8 mouse cellular contexts compared by ENCODE assay signal in genomic region chr9:123457603-123458002, GRCm38 (mm10). TPM values are rescaled to one million over a fixed set of nuclear protein-coding genes. Genes with fewer than 3 reads are reported as not detected.
A peak's percentile ranks its signal among the peaks of the same experiment; 100 is the strongest.
DNase-seq lines count a peak whose midpoint lies in the region; ATAC-seq and TF ChIP-seq lines count a peak whose summit lies in the region.

No protein-coding gene starts in this region.

- no peaks in the 10 kb centered on the region for H3K9me3 ChIP-seq in intestine, embryonic 14.5 days (ENCODE audit: control insufficient read depth, low read length)
- H3K9me3 ChIP-seq in intestine, embryonic 15.5 days, result no peaks in the 10 kb centered on the region
- no peaks in the 10 kb centered on the region for H3K9me3 ChIP-seq in heart, embryonic 16.5 days (replicated peaks; ENCODE audit: control insufficient read depth, low read length)
- H3K9me3 ChIP-seq in lung, postnatal 0 days (ENCODE audit: low read length), result no peaks in the 10 kb centered on the region

- intact Hi-C loops in gastrocnemius, postnatal 36 days (cut with DNase I), result loop anchor here (5.0 kb wide), 1 partner anchor 200 kb away; no protein-coding TSS in a partner anchor

- no peak overlapping the region for H3K4me3 ChIP-seq in intestine, embryonic 14.5 days (ENCODE audit: low read depth, low read length)
- H3K4me3 ChIP-seq in intestine, embryonic 15.5 days (replicated peaks), result no peak overlapping the region
- H3K4me3 ChIP-seq in heart, embryonic 16.5 days (ENCODE audit: low read length), result no peak overlapping the region
- no peak overlapping the region for H3K4me3 ChIP-seq in lung, postnatal 0 days (ENCODE audit: low read depth, low read length)

- no peak for TF ChIP-seq EP300 in lung, postnatal 0 days (IDR thresholded peaks at IDR 0.05)

- no peak overlapping the region for H3K4me2 ChIP-seq in intestine, embryonic 14.5 days (ENCODE audit: low read length)
- H3K4me2 ChIP-seq in intestine, embryonic 15.5 days (replicated peaks), result no peak overlapping the region
- peak overlapping the region; percentile 15; the same call in 1 of the 2 replicates for H3K4me2 ChIP-seq in heart, embryonic 16.5 days (ENCODE audit: low read depth, low read length)
- H3K4me2 ChIP-seq in lung, postnatal 0 days (replicated peaks; ENCODE audit: low read depth, low read length), result no peak overlapping the region

- H3K36me3 ChIP-seq in intestine, embryonic 14.5 days (ENCODE audit: control insufficient read depth, insufficient read depth, low read length), result peaks cover 34% of the 10 kb centered on the region
- H3K36me3 ChIP-seq in intestine, embryonic 15.5 days, result no peaks in the 10 kb centered on the region
- H3K36me3 ChIP-seq in heart, embryonic 16.5 days (ENCODE audit: control insufficient read depth, insufficient read depth), result peaks cover 8% of the 10 kb centered on the region; the same call in 1 of the 2 replicates
- 0 out of 2 replicates have a peak, but pooled peaks cover 3% of the 10 kb centered on the region for H3K36me3 ChIP-seq in lung, postnatal 0 days (ENCODE audit: insufficient read depth, low read length)

- peak overlapping the region; percentile 43; the same call in 1 of the 2 replicates for H3K27ac ChIP-seq in intestine, embryonic 14.5 days (ENCODE audit: low read depth)
- H3K27ac ChIP-seq in intestine, embryonic 15.5 days, result no peak overlapping the region
- peak overlapping the region; percentile 95 for H3K27ac ChIP-seq in heart, embryonic 16.5 days (ENCODE audit: low read length)
- peak overlapping the region; percentile 71 for H3K27ac ChIP-seq in lung, postnatal 0 days (ENCODE audit: low read length)

- 40% methylated on average over 2 of the region's 2 CpGs for WGBS in intestine, embryonic 14.5 days
- WGBS in intestine, embryonic 15.5 days, result 46% methylated on average over 2 of the region's 2 CpGs
- WGBS in heart, embryonic 16.5 days, result 15% methylated on average over 2 of the region's 2 CpGs
- WGBS in lung, postnatal 0 days, result 44% methylated on average over 2 of the region's 2 CpGs

- peaks cover 3% of the 10 kb centered on the region; the same call in 1 of the 2 replicates for H3K4me1 ChIP-seq in intestine, embryonic 14.5 days (replicated peaks; ENCODE audit: control insufficient read depth, insufficient read depth, low read length)
- H3K4me1 ChIP-seq in intestine, embryonic 15.5 days (replicated peaks), result peaks cover 6% of the 10 kb centered on the region
- peaks cover 27% of the 10 kb centered on the region for H3K4me1 ChIP-seq in heart, embryonic 16.5 days (ENCODE audit: control insufficient read depth, insufficient read depth, low read length)
- peaks cover 8% of the 10 kb centered on the region; the same call in 1 of the 2 replicates for H3K4me1 ChIP-seq in lung, postnatal 0 days (ENCODE audit: insufficient read depth, low read depth, low read length)

- no peaks in the 10 kb centered on the region for H3K27me3 ChIP-seq in intestine, embryonic 14.5 days (replicated peaks; ENCODE audit: control insufficient read depth, insufficient read depth, low read length)
- no peaks in the 10 kb centered on the region for H3K27me3 ChIP-seq in intestine, embryonic 15.5 days (replicated peaks)
- H3K27me3 ChIP-seq in heart, embryonic 16.5 days (ENCODE audit: control insufficient read depth, insufficient read depth, low read length), result no peaks in the 10 kb centered on the region
- H3K27me3 ChIP-seq in lung, postnatal 0 days (replicated peaks; ENCODE audit: insufficient read depth, low read length), result no peaks in the 10 kb centered on the region

- no peak for TF ChIP-seq POLR2A in brain, embryonic 14.5 days (IDR thresholded peaks at IDR 0.05; ENCODE audit: borderline replicate concordance, extremely low read depth, insufficient read depth, insufficient read length, poor library complexity, severe bottlenecking)

- no peak for ATAC-seq in intestine, embryonic 14.5 days (replicated peaks; ENCODE audit: low FRiP score, low TSS enrichment, low read depth)
- no peak for ATAC-seq in intestine, embryonic 15.5 days
- ATAC-seq in heart, embryonic 16.5 days (replicated peaks; ENCODE audit: extremely low read depth, insufficient read depth, low FRiP score), result no peak
- no peak for ATAC-seq in lung, postnatal 0 days

- TF ChIP-seq CTCF in brain, embryonic 14.5 days (IDR thresholded peaks at IDR 0.05; ENCODE audit: borderline replicate concordance, extremely low read depth, insufficient read depth, insufficient read length), result peak; percentile 38; the same call in 1 of the 2 replicates
- TF ChIP-seq CTCF in lung, postnatal 0 days (IDR thresholded peaks at IDR 0.05), result peak; percentile 73

- DNase-seq in intestine, embryonic 14.5 days (ENCODE audit: low spot score), result no peak
- DNase-seq in brain, embryonic 14.5 days (ENCODE audit: low read depth), result no peak
- DNase-seq in lung, postnatal 0 days (ENCODE audit: low spot score), result peak; percentile 66
- DNase-seq in layer of hippocampus, postnatal 36 days, result no peak
- no peak for DNase-seq in gastrocnemius, postnatal 36 days
- DNase-seq in thymus, postnatal 0 days (ENCODE audit: low spot score), result no peak

- H3K9ac ChIP-seq in intestine, embryonic 14.5 days (ENCODE audit: low read length), result no peak overlapping the region
- no peak overlapping the region for H3K9ac ChIP-seq in intestine, embryonic 15.5 days
- 0 out of 2 replicates have a peak overlapping the region, but pooled peaks have one; percentile 31 for H3K9ac ChIP-seq in heart, embryonic 16.5 days (ENCODE audit: low read length)
- H3K9ac ChIP-seq in lung, postnatal 0 days (replicated peaks; ENCODE audit: low read depth), result no peak overlapping the region

RNA-seq across cellular contexts. Expression of gene Limd1, which starts 20.9 kb away (rescaled TPM):
- 62.1 and 67.1 TPM in 2 replicates for polyA plus RNA-seq in intestine, embryonic 14.5 days (2014; fragmentation: Nextera tagmentation; extraction: Ambion mirVana)
- polyA plus RNA-seq in intestine, embryonic 15.5 days (2015; fragmentation: Nextera tagmentation; extraction: Ambion mirVana), result 51.9 and 52.3 TPM in 2 replicates
- 15.4 and 16.5 TPM in 2 replicates for polyA plus RNA-seq in brain, embryonic 14.5 days (2012; rRNA removed)
- 56.6 and 62.4 TPM in 2 replicates for polyA plus RNA-seq in heart, embryonic 16.5 days (2015; fragmentation: Nextera tagmentation; extraction: Ambion mirVana)
- 56.3 and 61.9 TPM in 2 replicates for polyA plus RNA-seq in lung, postnatal 0 days (2015; fragmentation: Nextera tagmentation; extraction: Ambion mirVana)
- total RNA-seq in layer of hippocampus, postnatal 36 days (2021), result 1 to 10 TPM; 7.5 to 7.7 TPM
- 10 to 100 TPM; 28.4 to 32.1 TPM for total RNA-seq in gastrocnemius, postnatal 36 days (2021)
- polyA plus RNA-seq in thymus, postnatal 0 days (2015; fragmentation: Nextera tagmentation; extraction: Ambion mirVana), result 33.6 and 33.7 TPM in 2 replicates
